Mouse (Mus musculus): ENCODE data around the gene Mlh3. TPM values are rescaled to one million over a fixed set of nuclear protein-coding genes. Genes with fewer than 3 reads are reported as not detected.

Gene Mlh3
- total RNA-seq, 2 experiments from 2014 or later, result 3.7 to 6.6 TPM

- ATAC-seq (ENCODE audit: poor library complexity, severe bottlenecking), result no peak
Observed at GRCm38 (mm10) chr12:85193923-85194622, 76.3 kb downstream of the Mlh3 start.

DNA sequence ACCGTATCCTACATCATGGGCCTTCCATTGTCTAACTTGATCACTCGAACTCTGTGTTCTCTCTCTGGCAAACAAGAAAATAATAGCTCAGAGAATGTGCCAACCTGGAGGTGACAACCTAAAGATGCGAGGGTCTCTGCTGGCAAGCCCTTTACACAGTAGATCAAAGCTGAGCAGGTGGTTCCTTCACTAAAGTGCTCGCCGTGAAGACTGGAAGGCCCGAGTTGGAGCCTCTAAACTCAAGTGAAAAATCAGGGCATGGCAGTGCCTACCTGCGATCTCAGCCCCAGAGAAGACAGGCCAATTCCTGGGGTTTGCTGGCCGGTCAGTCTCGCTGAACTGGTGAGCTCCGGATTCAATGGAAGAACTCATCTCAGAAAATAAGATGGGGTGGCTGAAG, 77.3 kb downstream of the Mlh3 start:
- ATAC-seq (ENCODE audit: poor library complexity, severe bottlenecking), result no peak

DNA sequence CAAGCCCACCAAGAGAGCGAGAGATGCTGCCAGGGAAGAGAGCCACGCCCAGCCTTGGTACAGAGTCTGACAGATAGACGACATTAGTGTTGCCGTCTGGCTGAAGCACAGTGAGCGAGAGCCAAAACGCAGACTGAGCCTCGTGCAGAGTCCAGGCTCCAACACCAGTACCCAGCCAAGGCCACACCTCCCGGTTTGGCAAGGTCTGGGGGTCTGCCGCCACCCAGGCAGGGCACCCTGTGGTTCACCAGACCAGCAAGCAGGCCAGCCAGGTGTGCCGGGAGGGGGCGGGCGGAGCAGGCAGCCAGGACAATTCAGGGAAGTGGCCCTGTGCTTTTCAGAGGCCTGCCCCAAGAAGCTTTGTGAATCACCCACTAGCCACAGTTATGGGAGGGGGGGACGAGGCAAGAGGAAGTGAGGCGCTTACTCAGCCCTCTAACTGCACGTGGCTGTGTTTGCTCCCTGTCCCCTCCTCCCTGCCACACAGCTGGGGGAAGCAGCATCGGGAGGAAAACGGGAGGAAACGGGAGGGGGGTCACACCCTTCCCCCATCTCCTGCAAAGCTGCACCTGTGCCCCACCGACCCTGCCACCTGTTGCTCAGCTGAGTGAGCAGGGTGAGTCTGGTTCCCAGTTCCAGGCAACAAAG, 77.8 kb downstream of the Mlh3 start:
- peak; percentile 91 for ATAC-seq (ENCODE audit: poor library complexity, severe bottlenecking)

DNA sequence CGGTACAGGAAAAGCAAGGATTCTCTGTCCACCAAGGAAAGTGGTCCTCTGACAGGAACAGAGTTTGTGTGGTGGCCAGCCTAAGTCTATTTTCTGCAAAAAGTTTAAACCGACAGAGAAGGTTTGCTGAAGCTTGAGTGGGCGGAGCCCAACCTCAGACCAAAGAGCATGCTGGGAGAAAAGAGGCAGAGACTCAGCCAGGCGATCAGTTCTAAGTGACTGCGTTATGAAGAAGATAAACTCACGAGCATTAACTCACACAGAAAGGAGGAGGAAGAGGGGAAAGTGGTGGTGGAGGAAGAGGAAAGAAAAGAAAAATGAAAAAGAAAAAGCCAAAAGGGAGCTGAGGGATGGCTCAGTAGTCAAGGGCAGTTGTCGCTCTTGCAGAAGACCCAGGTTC, 80.1 kb downstream of the Mlh3 start:
- no peak for ATAC-seq (ENCODE audit: poor library complexity, severe bottlenecking)

- no peak for ATAC-seq (ENCODE audit: poor library complexity, severe bottlenecking)
Observed at GRCm38 (mm10) chr12:85186361-85186760, 84.0 kb downstream of the Mlh3 start.

DNA sequence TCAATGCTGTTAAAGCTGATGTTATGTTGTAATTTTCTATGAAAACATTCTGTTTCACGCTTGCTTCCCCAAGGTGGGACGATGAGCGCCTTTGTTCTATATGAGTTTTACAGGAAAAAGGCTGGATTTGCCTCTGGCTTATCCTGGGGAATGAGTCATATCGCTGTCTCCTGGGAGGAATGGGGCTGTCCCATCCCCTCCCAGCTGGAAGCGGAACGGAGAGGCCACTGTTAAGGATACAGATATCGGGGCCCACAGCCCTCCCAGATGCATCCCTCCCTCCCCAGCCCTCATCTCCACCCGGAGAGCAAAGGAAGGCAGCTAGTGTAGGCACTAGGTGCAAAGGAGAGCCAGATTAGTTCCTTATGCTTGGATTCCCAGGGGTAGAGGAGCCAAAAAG, 84.6 kb downstream of the Mlh3 start:
- ATAC-seq (ENCODE audit: poor library complexity, severe bottlenecking), result no peak

Other genes with a start within 250 kb of the Mlh3 start
- gene Prox2, start 159.8 kb downstream of the Mlh3 start, total RNA-seq (2015), result 1.6 and 3.1 TPM in 2 replicates
- 2.0 and 6.0 TPM in 2 replicates for gene Prox2, start 159.8 kb downstream of the Mlh3 start, total RNA-seq (2017)
- 68.1 and 91.8 TPM in 2 replicates for gene Dlst, start 159.8 kb downstream of the Mlh3 start, total RNA-seq (2015)
- 166 and 175 TPM in 2 replicates for gene Dlst, start 159.8 kb downstream of the Mlh3 start, total RNA-seq (2017)
- 0.04 TPM in 1 of 2 replicates, not detected in the other for gene Rps6kl1, start 119.3 kb downstream of the Mlh3 start, total RNA-seq (2015)
- 0.15 TPM in 1 of 2 replicates, not detected in the other for gene Rps6kl1, start 119.3 kb downstream of the Mlh3 start, total RNA-seq (2017)
- gene Pgf, start 92.8 kb downstream of the Mlh3 start, total RNA-seq (2015), result 0.14 and 0.33 TPM in 2 replicates
- 0.18 TPM in 1 of 2 replicates, not detected in the other for gene Pgf, start 92.8 kb downstream of the Mlh3 start, total RNA-seq (2017)
- gene Eif2b2, start 51.1 kb downstream of the Mlh3 start, total RNA-seq (2015), result 26.4 and 33.8 TPM in 2 replicates
- 43.8 and 68.9 TPM in 2 replicates for gene Eif2b2, start 51.1 kb downstream of the Mlh3 start, total RNA-seq (2017)
- 40.9 and 41.2 TPM in 2 replicates for gene Acyp1, start 17.8 kb upstream of the Mlh3 start, total RNA-seq (2015)
- gene Acyp1, start 17.8 kb upstream of the Mlh3 start, total RNA-seq (2017), result 26.2 and 49.4 TPM in 2 replicates
- not detected in 2 replicates for gene Zc2hc1c, start 18.0 kb upstream of the Mlh3 start, total RNA-seq (2015)
- 0.04 TPM in 1 of 2 replicates, not detected in the other for gene Zc2hc1c, start 18.0 kb upstream of the Mlh3 start, total RNA-seq (2017)
- gene Nek9, start 68.8 kb upstream of the Mlh3 start, total RNA-seq (2015), result 40.9 TPM in 2 replicates
- 25.1 and 27.9 TPM in 2 replicates for gene Nek9, start 68.8 kb upstream of the Mlh3 start, total RNA-seq (2017)
- gene Tmed10, start 104.2 kb upstream of the Mlh3 start, total RNA-seq (2015), result 297 and 300 TPM in 2 replicates
- gene Tmed10, start 104.2 kb upstream of the Mlh3 start, total RNA-seq (2017), result 128 and 157 TPM in 2 replicates
- 468 and 475 TPM in 2 replicates for gene Fos, start 203.3 kb upstream of the Mlh3 start, total RNA-seq (2015)
- gene Fos, start 203.3 kb upstream of the Mlh3 start, total RNA-seq (2017), result 389 and 431 TPM in 2 replicates

All from megakaryocyte, adult 5-6 weeks (primary cell).